Mouse (Mus musculus): ENCODE data around the gene Diras1. TPM values are rescaled to one million over a fixed set of nuclear protein-coding genes. Genes with fewer than 3 reads are reported as not detected.
A peak's percentile ranks its signal among the peaks of the same experiment; 100 is the strongest.
"Not testable (repeated sequence)": the region's sequence is repeated elsewhere in the genome, so short reads cannot be mapped to it uniquely, and the experiment has no call there.

The Diras1 gene
- polyA plus RNA-seq, 1 experiment from 2014 or later = 0.08 TPM

DNA sequence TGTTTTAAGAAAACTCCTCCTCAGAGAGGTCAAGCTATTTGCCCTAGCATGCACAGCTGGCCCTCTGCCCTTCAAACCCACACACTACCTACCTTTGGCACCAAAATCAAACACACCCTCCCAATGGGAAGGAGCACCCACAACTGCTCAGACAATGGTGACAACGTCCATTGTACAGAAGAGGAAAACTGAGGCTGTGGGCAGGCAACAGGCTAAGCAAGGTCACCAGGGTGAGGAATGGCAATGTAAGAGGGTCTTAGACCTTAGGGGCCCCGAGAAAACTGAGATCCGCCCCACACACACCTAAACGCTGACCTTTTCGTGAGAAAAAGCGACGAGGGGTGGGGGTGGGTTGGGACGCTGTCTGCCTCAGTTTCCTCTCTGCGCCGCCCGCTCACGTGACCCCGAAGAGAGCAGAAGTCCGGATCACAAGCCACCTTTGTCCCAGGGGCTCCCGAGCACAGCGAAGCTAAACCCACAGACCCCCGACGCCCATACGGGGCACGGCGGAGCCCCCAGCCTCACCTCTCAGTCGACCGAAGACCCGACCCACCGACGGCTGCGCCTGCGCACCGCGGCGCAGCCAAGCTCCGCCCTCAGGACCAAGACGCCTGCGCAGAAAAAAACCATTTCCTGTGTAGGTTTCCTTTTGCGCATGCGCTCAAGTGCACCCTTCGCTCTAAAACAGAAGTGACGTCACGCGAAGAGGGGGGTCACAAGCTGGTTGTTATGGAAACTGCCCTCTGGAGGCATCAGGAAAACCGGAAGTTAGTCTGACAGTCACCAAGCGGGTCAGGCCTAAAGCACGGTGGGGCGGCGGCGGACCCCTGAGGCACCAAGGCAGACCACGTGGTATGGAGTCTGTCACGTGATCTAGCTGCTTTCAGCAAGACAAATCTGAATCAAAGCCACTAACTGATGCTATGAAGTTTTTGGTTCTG lies 34.4 kb upstream of the Diras1 start, which contains the start of gene Sgta:
Gene Sgta, minus strand, starts transcription at position 579 of the 941 bp plus-strand sequence.
- peak; percentile 94 for ATAC-seq (ENCODE audit: insufficient read depth)
- H3K27me3 ChIP-seq (ENCODE audit: insufficient read depth, low read length) = no peaks in the 10 kb centered on the region
- TF ChIP-seq CTCF (IDR thresholded peaks at IDR 0.05; ENCODE audit: low read depth) = no peak

DNA sequence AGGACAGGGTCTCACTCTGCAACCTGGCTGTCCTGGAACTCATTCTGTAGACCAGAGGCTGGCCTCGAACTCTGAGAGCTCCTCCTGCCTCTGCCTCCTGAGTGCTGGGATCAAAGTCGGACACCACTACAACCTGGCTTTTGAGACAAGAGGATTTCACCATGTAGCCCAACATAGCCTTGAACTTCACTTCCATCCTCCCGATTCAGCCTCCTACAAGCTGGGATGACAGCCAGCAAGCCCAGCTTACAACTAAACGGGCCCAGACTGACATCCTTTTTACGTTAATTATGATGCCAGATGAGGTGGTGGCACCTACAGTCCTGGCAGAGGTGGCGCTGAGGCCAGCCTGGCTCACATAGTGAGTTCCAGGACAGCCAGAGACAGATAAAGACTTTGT lies 33.4 kb upstream of the Diras1 start:
- peaks cover 3% of the 10 kb centered on the region; the same call in 1 of the 2 replicates for H3K4me1 ChIP-seq (ENCODE audit: insufficient read depth)
- H3K4me2 ChIP-seq = peak overlapping the region; percentile 76
- H3K27ac ChIP-seq (ENCODE audit: low read depth) = no peak overlapping the region
- peaks cover 10% of the 10 kb centered on the region; the same call in 1 of the 2 replicates for H3K36me3 ChIP-seq (ENCODE audit: insufficient read depth)
- H3K9me3 ChIP-seq (ENCODE audit: low read depth, low read length) = no peaks in the 10 kb centered on the region
- ATAC-seq (ENCODE audit: insufficient read depth) (no peak), DNase-seq (no peak)
- 80% methylated on average over 6 of the region's 6 CpGs for WGBS
- TF ChIP-seq CTCF (IDR thresholded peaks at IDR 0.05; ENCODE audit: low read depth) = no peak
- no peaks in the 10 kb centered on the region for H3K27me3 ChIP-seq (ENCODE audit: insufficient read depth, low read length)
- H3K9ac ChIP-seq = peak overlapping the region; percentile 73
- peak overlapping the region; percentile 70; the same call in 1 of the 2 replicates for H3K4me3 ChIP-seq (ENCODE audit: low read depth, low read length)

More for the DNA sequence above, 34.4 kb upstream of the Diras1 start, which contains the start of gene Sgta:
- Histone ChIP-seq H3K9me3 (ENCODE audit: low read depth, low read length) (no peaks in the 10 kb centered on the region), H3K4me2 (peak within 1 kb of the TSS; percentile 76), H3K36me3 (ENCODE audit: insufficient read depth) (0 out of 2 replicates have a peak, but pooled peaks cover under 1% of the 10 kb centered on the region), H3K4me1 (ENCODE audit: insufficient read depth) (peaks cover 3% of the 10 kb centered on the region; the same call in 1 of the 2 replicates), H3K27ac (ENCODE audit: low read depth) (no peak within 1 kb of the TSS), H3K9ac (peak within 1 kb of the TSS; percentile 73), H3K4me3 (ENCODE audit: low read depth, low read length) (peak within 1 kb of the TSS; percentile 70)
- under 1% methylated on average over 48 of the region's 48 CpGs for WGBS
- DNase-seq = peak; percentile 100

DNA sequence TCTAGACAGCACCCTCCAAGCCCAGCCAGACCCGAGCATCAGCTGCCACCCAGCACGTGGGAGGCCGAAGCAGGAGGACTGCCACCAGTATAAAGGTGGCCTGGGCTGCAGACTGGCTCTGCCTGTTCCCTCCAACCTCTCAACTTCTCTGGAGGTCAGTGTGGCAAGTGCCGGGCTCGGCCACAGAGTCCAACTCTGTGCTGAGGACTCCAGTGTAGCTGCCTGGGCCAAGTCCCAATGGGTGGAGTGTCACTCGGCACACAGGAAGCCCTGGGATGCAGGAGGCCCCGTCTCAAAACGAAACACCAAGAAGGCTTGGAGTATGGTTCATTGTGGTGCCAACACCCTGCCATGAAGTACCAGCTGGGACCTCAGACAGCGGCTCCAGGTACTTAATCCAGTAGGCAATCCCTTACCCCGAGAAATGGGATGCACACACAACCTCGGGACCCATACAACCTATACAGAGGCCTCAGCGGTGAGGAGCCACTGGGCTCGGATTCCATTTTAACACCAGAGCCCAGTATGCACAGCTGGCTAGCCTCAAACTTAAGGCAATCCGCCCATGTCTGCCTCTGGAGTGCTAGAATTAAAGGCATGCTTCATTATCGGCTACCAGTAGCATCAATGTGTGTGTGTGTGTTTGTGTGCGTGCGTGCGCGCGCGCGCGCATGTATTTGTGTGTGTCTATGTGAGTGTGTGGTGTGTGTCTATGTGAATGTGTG lies 32.1 kb upstream of the Diras1 start:
- Histone ChIP-seq H3K27ac (ENCODE audit: low read depth) (no peak overlapping the region), H3K36me3 (ENCODE audit: insufficient read depth) (peaks cover 10% of the 10 kb centered on the region; the same call in 1 of the 2 replicates), H3K4me1 (ENCODE audit: insufficient read depth) (peaks cover 3% of the 10 kb centered on the region; the same call in 1 of the 2 replicates), H3K27me3 (ENCODE audit: insufficient read depth, low read length) (no peaks in the 10 kb centered on the region), H3K9me3 (ENCODE audit: low read depth, low read length) (no peaks in the 10 kb centered on the region), H3K9ac (no peak overlapping the region), H3K4me3 (ENCODE audit: low read depth, low read length) (no peak overlapping the region), H3K4me2 (no peak overlapping the region)
- TF ChIP-seq CTCF (IDR thresholded peaks at IDR 0.05; ENCODE audit: low read depth) = no peak
- 91% methylated on average over 23 of the region's 23 CpGs for WGBS
- ATAC-seq (ENCODE audit: insufficient read depth) (no peak), DNase-seq (no peak)

DNA sequence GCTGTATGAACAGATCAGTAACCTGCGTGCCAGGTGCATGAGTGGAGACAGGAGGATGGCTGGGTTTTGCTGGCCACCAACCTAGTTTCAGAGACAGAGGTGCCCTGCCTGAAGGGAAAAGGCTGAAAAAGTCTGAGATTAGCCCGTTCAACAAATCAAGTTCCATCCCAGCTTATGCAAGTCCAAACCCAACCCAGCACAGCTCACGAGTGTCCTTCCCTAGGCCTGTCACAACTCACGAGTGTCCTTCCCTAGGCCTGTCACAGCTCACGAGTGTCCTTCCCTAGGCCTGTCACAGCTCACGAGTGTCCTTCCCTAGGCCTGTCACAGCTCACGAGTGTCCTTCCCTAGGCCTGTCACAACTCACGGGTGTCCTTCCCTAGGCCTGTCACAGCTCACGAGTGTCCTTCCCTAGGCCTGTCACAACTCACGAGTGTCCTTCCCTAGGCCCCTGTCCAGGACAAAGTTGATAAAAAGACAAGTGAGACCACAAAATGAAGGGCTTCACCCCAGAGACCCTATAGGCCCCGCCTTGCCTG lies 30.4 kb upstream of the Diras1 start:
- 76% methylated on average over 11 of the region's 11 CpGs for WGBS
- not testable (repeated sequence) for H3K9ac ChIP-seq; H3K4me1 ChIP-seq (ENCODE audit: insufficient read depth)

GRCm38 (mm10) chr10:81055169-81055568 lies 29.7 kb upstream of the Diras1 start:
- H3K4me1 ChIP-seq (ENCODE audit: insufficient read depth) = peaks cover 3% of the 10 kb centered on the region; the same call in 1 of the 2 replicates
- H3K4me3 ChIP-seq (ENCODE audit: low read depth, low read length) = no peak overlapping the region
- WGBS = 81% methylated on average over 6 of the region's 6 CpGs
- H3K9ac ChIP-seq = no peak overlapping the region
- H3K36me3 ChIP-seq (ENCODE audit: insufficient read depth) = peaks cover 34% of the 10 kb centered on the region
- H3K27ac ChIP-seq (ENCODE audit: low read depth) = no peak overlapping the region
- no peaks in the 10 kb centered on the region for H3K9me3 ChIP-seq (ENCODE audit: low read depth, low read length)
- TF ChIP-seq CTCF (IDR thresholded peaks at IDR 0.05; ENCODE audit: low read depth) = no peak
- H3K27me3 ChIP-seq (ENCODE audit: insufficient read depth, low read length) = no peaks in the 10 kb centered on the region
- DNase-seq (no peak), ATAC-seq (ENCODE audit: insufficient read depth) (no peak)
- no peak overlapping the region for H3K4me2 ChIP-seq

More for the DNA sequence above, 30.4 kb upstream of the Diras1 start:
- not testable (repeated sequence) for H3K27ac ChIP-seq (ENCODE audit: low read depth); H3K4me2 ChIP-seq; DNase-seq; H3K27me3 ChIP-seq (ENCODE audit: insufficient read depth, low read length); H3K4me3 ChIP-seq (ENCODE audit: low read depth, low read length); ATAC-seq (ENCODE audit: insufficient read depth); H3K9me3 ChIP-seq (ENCODE audit: low read depth, low read length)
- peaks cover 27% of the 10 kb centered on the region for H3K36me3 ChIP-seq (ENCODE audit: insufficient read depth)

DNA sequence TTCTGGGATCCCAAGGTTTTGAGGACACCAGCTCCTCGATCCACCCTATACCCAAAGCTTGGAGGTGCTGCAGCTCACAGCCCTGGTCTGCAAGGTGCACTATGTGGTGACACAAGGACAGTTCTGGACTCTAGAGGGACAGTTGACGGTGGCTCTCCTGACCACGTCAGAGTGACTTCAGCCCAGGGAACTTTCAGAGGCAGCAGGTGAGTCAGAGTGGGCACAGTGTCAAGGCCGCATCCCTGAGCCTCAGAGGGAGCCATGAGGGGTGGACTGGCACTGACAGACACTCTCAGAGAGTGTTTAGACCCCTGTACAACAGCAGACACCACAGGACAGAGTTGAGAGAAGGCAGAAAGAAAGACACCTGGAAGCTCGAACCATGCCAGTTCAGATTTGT lies 27.1 kb upstream of the Diras1 start:
- peaks cover 60% of the 10 kb centered on the region for H3K36me3 ChIP-seq (ENCODE audit: insufficient read depth)
- TF ChIP-seq CTCF (IDR thresholded peaks at IDR 0.05; ENCODE audit: low read depth) = no peak
- no peak for ATAC-seq (ENCODE audit: insufficient read depth)
- no peaks in the 10 kb centered on the region for H3K27me3 ChIP-seq (ENCODE audit: insufficient read depth, low read length)
- no peak overlapping the region for H3K27ac ChIP-seq (ENCODE audit: low read depth)
- H3K4me1 ChIP-seq (ENCODE audit: insufficient read depth) = no peaks in the 10 kb centered on the region
- no peak overlapping the region for H3K4me2 ChIP-seq
- H3K9ac ChIP-seq = no peak overlapping the region
- 84% methylated on average over 5 of the region's 5 CpGs for WGBS
- DNase-seq = no peak
- no peaks in the 10 kb centered on the region for H3K9me3 ChIP-seq (ENCODE audit: low read depth, low read length)
- H3K4me3 ChIP-seq (ENCODE audit: low read depth, low read length) = no peak overlapping the region
